Mouse (Mus musculus) liver, embryonic 11.5 days (tissue): ENCODE data around the gene Tnni3. TPM values are rescaled to one million over a fixed set of nuclear protein-coding genes. Genes with fewer than 3 reads are reported as not detected.

Source experiments
- ATAC-seq: fragments of 200-750 bp; cut with Nextera tagmentation; replicated peaks from 2 replicates; pipeline ENCODE4 v1.8.0; 2017; ENCODE audit warnings: moderate number of reproducible peaks, mild to moderate bottlenecking, moderate TSS enrichment, moderate library complexity; ENCODE audit not compliant: low FRiP score
- DNase-seq: peaks from one replicate; pipeline ENCODE4 v3.0.0-alpha.2; 2017; ENCODE audit warnings: low spot score
- H3K27ac ChIP-seq: fragments of 300-500 bp; sonication (generic); 2 replicates; pipeline ENCODE4 v1.5.1; 2014; ENCODE audit warnings: mild to moderate bottlenecking, low read depth, low read length, control low read depth
- H3K27me3 ChIP-seq: fragments of 300-500 bp; sonication (generic); replicated peaks from 2 replicates; pipeline ENCODE4 v1.6.1; 2014; ENCODE audit warnings: low read length, mixed read lengths; ENCODE audit not compliant: control insufficient read depth, insufficient read depth
- H3K36me3 ChIP-seq: fragments of 300-500 bp; sonication (generic); 2 replicates; pipeline ENCODE4 v1.6.1; 2014; ENCODE audit warnings: mild to moderate bottlenecking, low read length, moderate library complexity, mixed read lengths; ENCODE audit not compliant: control insufficient read depth, insufficient read depth
- H3K4me1 ChIP-seq: fragments of 300-500 bp; sonication (generic); replicated peaks from 2 replicates; pipeline ENCODE4 v1.6.1; 2014; ENCODE audit warnings: low read length, mixed read lengths; ENCODE audit not compliant: control insufficient read depth, insufficient read depth
- H3K4me2 ChIP-seq: fragments of 300-500 bp; sonication (generic); 2 replicates; pipeline ENCODE4 v1.6.1; 2014; ENCODE audit warnings: mild to moderate bottlenecking, control low read depth, moderate library complexity
- H3K4me3 ChIP-seq: fragments of 300-500 bp; sonication (generic); 2 replicates; pipeline ENCODE4 v1.5.1; 2014; ENCODE audit warnings: low read depth, low read length, control low read depth
- H3K9ac ChIP-seq: fragments of 300-500 bp; sonication (generic); 2 replicates; pipeline ENCODE4 v1.6.1; 2014; ENCODE audit warnings: low read depth, low read length, control low read depth
- H3K9me3 ChIP-seq: fragments of 300-500 bp; sonication (generic); 2 replicates; pipeline ENCODE4 v1.6.1; 2016; ENCODE audit warnings: low read length, inconsistent platforms, mixed read lengths; ENCODE audit not compliant: control insufficient read depth
- WGBS: fragments of 180-500 bp; shearing (Covaris S2); extraction: QIAGEN DNeasy Blood & Tissue Kit; methylation state at CpG from one replicate; pipeline ENCODE4 v1.1.7; 2014; 5-methylcytosine and 5-hydroxymethylcytosine counted together
- polyA plus RNA-seq: library from polyadenylated mRNA; unstranded; fragments of >200 nt; fragmentation: Nextera tagmentation; extraction: Ambion mirVana; gene quantifications from 2 replicates; pipeline ENCODE4 v1.2.1, GENCODE M21; 2014

The Tnni3 gene
- polyA plus RNA-seq, 1 experiment from 2014 or later: 17.0 TPM

DNA sequence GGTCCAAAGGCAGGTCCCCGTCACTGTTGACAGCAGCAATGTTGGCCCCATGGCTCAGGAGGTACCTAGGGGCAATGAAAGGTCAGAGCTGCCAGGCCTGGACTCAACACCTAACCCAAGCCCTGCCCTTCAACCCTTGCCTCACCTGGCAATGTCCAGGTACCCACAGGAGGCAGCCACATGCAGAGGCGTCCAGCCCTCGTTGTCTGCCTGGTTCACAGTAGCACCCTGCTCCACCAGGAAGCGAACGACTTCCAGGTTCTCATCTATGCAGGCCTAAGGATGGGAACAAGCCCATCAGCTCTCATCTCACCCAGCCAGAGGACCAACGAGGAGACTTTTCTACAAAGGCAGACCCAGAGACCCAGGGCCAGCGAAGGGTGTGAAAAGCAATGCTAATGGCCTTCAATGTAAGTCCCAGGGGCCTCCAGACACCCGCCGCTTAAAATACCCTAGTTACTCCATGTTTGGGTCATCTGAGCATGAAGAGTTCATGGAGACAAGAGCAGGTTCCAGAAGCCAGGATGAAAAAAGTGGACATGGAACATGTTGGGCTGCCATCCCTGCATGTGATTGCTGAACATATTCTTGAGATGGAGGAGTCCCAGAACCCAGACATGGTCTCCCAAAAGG is 26.6 kb downstream of the Tnni3 start:
- ATAC-seq (no peak), DNase-seq (no peak)
- WGBS: 87% methylated on average over 9 of the region's 9 CpGs
- H3K4me2 ChIP-seq: no peak overlapping the region
- H3K9ac ChIP-seq: no peak overlapping the region
- H3K27ac ChIP-seq: no peak overlapping the region
- no peaks in the 10 kb centered on the region for H3K27me3 ChIP-seq
- H3K4me3 ChIP-seq: no peak overlapping the region
- peaks cover 26% of the 10 kb centered on the region for H3K36me3 ChIP-seq
- peaks cover 36% of the 10 kb centered on the region for H3K4me1 ChIP-seq
- H3K9me3 ChIP-seq: no peaks in the 10 kb centered on the region

DNA sequence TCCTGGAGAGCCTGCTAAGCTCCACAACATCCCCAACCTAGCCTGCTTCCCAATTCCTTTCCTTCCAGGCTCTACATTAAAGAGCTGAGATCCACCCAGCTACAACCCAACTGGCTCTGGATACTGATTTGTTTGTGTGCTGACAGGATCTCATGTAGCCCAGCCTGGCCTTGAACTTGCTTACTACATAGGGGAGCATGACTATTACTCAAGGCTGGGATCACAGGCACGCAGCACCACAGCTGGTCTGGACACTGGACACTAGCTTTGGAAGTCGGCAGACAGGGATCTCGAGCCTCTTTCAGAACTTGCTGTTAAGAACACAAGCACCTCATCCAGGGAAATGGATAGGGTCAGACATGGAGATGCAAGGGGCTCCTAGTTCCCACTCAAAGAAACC is 27.6 kb downstream of the Tnni3 start:
- DNase-seq (no peak), ATAC-seq (no peak)
- H3K9me3 ChIP-seq: no peaks in the 10 kb centered on the region
- no peak overlapping the region for H3K9ac ChIP-seq
- no peak overlapping the region for H3K27ac ChIP-seq
- H3K4me3 ChIP-seq: no peak overlapping the region
- H3K36me3 ChIP-seq: peaks cover 32% of the 10 kb centered on the region
- H3K4me2 ChIP-seq: no peak overlapping the region
- 94% methylated on average over 3 of the region's 3 CpGs for whole genome bisulfite sequencing
- peaks cover 42% of the 10 kb centered on the region for H3K4me1 ChIP-seq
- no peaks in the 10 kb centered on the region for H3K27me3 ChIP-seq

DNA sequence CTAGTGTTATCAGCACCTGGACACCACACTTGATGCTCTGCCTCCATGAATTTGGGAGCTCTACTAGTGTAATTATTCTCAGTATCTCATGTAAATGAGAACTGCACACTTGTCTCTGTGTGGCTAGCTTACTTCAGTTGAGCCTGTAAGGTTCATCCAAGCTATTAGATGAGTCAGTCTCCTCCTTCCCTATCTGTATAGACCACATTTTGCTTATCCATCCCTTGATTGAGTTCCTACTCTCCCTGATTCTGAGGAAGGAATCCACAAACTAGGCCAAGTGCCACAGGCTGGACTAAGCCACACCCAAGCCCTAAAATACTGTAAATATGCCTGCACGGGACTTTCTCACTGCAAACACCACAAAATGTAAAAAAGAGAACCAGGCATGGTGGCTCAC is 30.0 kb downstream of the Tnni3 start:
- Histone ChIP-seq H3K9ac (no peak overlapping the region; the same call in 1 of the 2 replicates), H3K9me3 (no peaks in the 10 kb centered on the region), H3K36me3 (peaks cover 43% of the 10 kb centered on the region), H3K4me1 (peaks cover 39% of the 10 kb centered on the region), H3K4me2 (no peak overlapping the region), H3K27ac (0 out of 2 replicates have a peak overlapping the region, but pooled peaks have one; percentile 7), H3K27me3 (no peaks in the 10 kb centered on the region), H3K4me3 (no peak overlapping the region)
- DNase-seq (no peak), ATAC-seq (0 out of 2 replicates have a peak, but pooled peaks have one; percentile 35)
- 43% methylated on average over 1 of the region's 1 CpGs for WGBS

DNA sequence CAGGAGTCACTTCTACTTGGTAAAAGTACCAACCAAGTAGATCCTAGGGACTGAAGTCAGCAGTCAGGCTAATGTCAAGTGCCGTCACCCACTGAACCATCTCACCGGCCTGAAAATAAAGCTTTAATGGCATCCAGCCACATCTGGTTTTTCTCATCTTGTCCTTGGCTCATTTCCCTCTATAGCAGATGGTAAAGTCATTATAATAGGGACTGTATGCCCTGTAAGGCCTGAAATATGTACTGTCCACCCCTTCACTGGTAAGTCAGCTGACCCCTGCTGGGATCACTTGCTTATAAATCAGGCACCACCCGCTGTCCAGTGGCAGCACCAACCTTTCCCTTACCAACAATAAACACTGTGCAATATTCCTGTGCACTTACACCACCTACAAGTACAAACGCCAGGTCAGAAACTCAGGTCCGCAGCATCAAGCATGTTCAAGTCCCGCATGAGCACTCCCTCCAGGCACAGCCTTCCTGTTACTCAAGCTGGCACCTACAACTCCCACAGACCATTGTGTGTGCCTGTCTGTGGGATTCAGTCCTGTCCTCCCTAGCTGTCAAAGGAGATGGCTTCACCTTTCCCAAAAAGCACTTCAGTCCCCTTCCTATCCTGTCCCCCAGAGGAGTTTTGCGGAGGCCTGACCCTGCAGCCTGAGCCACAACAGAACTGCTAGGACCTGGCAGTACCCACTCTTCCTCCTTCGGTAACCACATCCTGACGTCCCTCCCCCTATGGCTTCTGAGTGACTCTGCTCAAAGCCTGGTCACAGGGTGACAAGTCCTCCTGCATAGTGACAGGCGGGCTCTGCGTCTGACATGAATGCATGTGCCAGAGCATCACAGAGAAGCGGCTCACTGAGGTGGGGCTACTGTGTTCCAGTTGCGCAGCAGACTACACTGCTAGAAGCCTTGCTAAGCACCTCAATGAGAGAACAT is 31.5 kb downstream of the Tnni3 start:
- Histone ChIP-seq H3K9ac (no peak overlapping the region), H3K4me2 (no peak overlapping the region), H3K27me3 (no peaks in the 10 kb centered on the region), H3K36me3 (peaks cover 45% of the 10 kb centered on the region), H3K27ac (0 out of 2 replicates have a peak overlapping the region, but pooled peaks have one; percentile 7), H3K9me3 (no peaks in the 10 kb centered on the region), H3K4me3 (no peak overlapping the region), H3K4me1 (peaks cover 33% of the 10 kb centered on the region)
- 76% methylated on average over 13 of the region's 13 CpGs for WGBS
- DNase-seq (no peak), ATAC-seq (peak; percentile 45)

DNA sequence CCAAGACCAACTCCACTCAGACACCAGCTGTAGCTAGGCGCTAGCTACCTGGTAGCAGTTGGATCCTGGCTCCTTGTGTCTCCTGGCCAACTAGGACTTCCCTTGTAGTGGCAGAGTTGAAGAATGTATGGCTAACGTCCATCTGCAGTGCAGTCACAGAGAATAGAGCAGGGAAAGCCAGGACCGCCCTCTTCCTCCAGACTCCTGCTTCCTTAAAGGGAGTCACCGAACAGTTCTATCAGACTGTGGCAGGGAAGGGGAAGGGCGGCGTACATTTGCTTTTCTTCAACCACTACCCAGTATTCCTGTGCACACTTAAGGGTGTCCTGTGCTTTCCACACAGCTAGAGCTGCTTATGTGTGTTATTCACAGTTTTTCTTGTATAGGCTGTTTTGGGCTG is 32.7 kb downstream of the Tnni3 start:
- H3K9ac ChIP-seq: no peak overlapping the region
- H3K4me1 ChIP-seq: peaks cover 33% of the 10 kb centered on the region
- DNase-seq (no peak), ATAC-seq (no peak)
- peaks cover 42% of the 10 kb centered on the region for H3K36me3 ChIP-seq
- 64% methylated on average over 6 of the region's 6 CpGs for WGBS
- no peaks in the 10 kb centered on the region for H3K27me3 ChIP-seq
- no peak overlapping the region for H3K27ac ChIP-seq
- H3K9me3 ChIP-seq: no peaks in the 10 kb centered on the region
- no peak overlapping the region for H3K4me3 ChIP-seq
- 0 out of 2 replicates have a peak overlapping the region, but pooled peaks have one; percentile 9 for H3K4me2 ChIP-seq

DNA sequence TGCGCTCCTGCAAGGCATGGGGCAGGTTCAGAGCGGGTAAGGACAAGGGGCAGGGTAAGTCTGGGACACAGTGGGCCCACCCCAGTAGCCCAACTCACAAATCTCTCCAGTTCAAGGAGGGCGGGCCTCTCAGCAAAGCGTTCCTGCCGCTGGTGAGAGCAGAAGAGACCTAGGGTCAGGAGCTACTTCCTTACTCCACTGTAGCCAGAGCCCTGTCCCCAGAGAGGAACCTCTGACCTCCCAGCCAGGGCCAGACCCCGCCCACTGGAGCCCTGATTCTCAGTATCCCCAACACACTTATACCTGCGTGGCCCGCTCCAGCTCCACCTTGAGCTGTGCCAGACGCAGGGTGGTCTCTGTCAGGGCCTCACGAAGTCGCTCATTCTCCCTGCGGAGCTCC is 41.7 kb downstream of the Tnni3 start:
- Histone ChIP-seq H3K9ac (no peak overlapping the region), H3K27ac (no peak overlapping the region), H3K36me3 (peaks cover 44% of the 10 kb centered on the region), H3K4me1 (no peaks in the 10 kb centered on the region; the same call in 1 of the 2 replicates), H3K27me3 (peaks cover 12% of the 10 kb centered on the region), H3K4me2 (no peak overlapping the region), H3K4me3 (no peak overlapping the region), H3K9me3 (no peaks in the 10 kb centered on the region)
- DNase-seq (no peak), ATAC-seq (no peak)
- 81% methylated on average over 12 of the region's 12 CpGs for WGBS

DNA sequence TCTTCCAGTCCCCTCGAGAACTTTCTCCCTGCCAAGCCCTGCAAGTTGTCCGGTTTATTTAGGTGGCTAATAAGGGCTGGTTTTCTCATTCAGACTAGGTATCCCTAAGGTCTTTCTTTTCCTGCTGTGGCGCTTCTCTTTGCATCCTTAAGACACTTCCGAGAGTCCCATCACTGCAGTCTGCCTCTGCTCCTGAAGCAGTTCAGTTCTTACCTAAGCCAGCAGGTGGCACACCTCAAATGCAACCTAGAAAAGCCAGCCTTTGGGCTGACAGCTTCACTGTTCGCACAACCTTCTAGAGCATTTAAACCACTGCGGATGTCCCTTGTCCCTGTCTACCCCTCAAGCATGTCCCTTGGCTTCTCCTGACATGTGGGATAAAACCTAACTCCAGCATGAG is 44.4 kb downstream of the Tnni3 start:
- WGBS: 31% methylated on average over 6 of the region's 6 CpGs
- H3K27me3 ChIP-seq: peaks cover 29% of the 10 kb centered on the region
- ATAC-seq (no peak), DNase-seq (no peak)
- H3K36me3 ChIP-seq: peaks cover 29% of the 10 kb centered on the region
- no peaks in the 10 kb centered on the region; the same call in 1 of the 2 replicates for H3K4me1 ChIP-seq
- H3K4me2 ChIP-seq: no peak overlapping the region
- H3K4me3 ChIP-seq: no peak overlapping the region
- no peaks in the 10 kb centered on the region for H3K9me3 ChIP-seq
- no peak overlapping the region for H3K9ac ChIP-seq
- H3K27ac ChIP-seq: no peak overlapping the region

DNA sequence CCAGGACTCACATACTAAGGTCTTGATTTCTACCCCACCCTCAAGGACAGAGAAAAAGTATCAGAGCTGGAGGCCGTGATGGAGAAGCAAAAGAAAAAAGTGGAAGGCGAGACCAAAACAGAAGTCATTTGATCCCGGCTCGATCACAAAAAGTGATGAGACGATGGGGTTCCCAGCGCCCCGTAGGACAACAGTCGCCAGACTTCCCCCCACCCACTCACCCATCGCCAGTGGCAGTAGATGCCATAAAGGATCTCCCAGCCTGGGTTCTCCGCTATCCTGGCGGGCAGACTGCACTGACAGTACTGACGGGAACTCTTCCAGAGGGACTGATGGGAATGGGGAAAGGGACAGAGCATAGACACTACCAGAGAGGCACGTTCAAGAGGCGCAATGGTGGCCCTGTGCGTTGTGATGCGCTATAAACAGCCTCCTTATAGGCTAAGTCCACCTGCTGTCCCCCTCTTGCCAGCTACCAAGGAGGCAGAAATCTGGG is 45.2 kb downstream of the Tnni3 start:
- WGBS: 6% methylated on average over 16 of the region's 16 CpGs
- H3K27me3 ChIP-seq: peaks cover 35% of the 10 kb centered on the region
- no peak for ATAC-seq
- H3K4me1 ChIP-seq: no peaks in the 10 kb centered on the region; the same call in 1 of the 2 replicates
- H3K4me3 ChIP-seq: peak overlapping the region; percentile 39
- no peak overlapping the region for H3K9ac ChIP-seq
- no peaks in the 10 kb centered on the region for H3K9me3 ChIP-seq
- no peak for DNase-seq
- no peak overlapping the region for H3K27ac ChIP-seq
- peaks cover 21% of the 10 kb centered on the region for H3K36me3 ChIP-seq
- H3K4me2 ChIP-seq: peak overlapping the region; percentile 61
